Mouse (Mus musculus) adrenal gland (tissue): Measurements from ENCODE around the gene Hdac10.

Experiments
- intact Hi-C: fragments of 180-260 bp; cut with DNase I; formaldehyde crosslinking; loops from one replicate; pipeline ENCODE4 v1.15.1; 2025

Gene Hdac10

DNA sequence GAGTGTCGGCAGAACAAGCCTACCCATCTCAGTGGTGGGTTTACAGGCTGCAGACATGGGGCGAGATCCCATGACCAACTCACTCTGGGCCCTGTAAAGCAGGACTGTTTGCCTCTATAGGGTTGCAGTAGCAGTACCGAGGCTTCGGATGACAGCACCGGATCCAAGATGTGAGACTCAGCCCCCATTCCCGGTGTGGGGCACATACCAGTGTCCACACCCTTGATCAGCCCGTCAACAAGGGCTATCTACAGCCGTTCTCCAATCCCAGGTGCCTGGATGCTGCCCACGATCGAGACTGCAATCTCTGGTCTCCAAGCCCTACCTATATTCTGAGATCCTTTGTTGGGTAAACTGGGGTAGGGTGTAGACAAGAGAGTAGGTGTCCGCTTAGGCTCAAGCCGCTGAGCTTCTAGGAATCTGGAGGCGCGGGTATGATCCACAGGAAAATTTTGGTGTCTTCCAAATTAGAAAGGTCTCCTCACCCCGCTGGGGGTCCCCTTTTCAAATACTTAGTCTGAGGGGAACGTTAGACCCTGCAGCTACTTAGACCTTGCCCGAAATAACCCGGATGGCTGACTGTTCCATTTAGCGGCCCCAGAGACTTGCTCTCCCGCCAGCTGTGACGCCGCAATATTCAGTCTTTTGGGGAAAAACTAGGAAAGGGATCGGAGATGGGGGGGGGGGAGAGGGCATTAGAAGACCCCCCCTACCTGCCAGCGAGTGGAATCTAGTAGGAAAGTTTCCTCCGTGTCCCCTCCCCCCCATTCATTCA is 20.2 kb upstream of the Hdac10 start:
- intact Hi-C loops, result no loop called here

DNA sequence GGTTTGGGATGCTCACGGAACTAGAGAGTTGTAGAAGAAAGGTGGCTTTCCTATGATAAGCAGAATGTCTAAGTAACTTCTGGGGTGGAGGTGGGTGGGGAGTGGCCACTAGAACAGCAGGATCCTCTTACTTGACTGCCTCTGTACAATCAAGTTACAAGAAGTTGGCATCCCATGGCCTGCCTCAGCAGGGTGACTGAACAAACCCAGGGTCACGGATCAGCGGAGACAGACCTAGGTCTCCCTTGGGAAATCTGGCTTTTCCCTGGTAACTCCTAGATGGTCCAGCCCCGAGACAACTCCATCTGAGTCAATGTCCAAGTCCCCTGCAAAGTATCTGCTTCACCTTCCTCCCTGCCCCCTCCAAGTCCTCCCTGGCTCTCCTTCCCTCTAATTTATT is 19.4 kb upstream of the Hdac10 start:
- intact Hi-C loops, result no loop called here

DNA sequence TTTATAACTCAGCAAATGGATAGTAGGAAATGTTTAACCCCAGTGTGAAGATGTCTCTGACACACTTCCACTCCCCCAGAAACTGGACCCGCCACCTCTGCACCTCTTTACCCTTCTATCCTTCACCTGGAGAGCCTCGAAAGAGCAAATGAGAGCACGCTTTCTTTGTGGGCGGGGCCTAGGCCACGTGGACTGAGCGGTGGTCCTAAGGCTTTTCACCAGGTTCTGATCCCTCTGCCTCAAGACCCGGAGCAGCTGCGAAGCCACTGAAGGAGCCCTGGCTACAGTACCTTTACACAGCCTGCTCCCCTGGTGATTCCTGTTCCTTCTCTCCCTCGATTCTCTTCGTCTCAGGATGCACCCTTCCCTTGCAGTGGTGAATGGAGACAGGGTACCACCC is 19.0 kb upstream of the Hdac10 start:
- intact Hi-C loops, result no loop called here

DNA sequence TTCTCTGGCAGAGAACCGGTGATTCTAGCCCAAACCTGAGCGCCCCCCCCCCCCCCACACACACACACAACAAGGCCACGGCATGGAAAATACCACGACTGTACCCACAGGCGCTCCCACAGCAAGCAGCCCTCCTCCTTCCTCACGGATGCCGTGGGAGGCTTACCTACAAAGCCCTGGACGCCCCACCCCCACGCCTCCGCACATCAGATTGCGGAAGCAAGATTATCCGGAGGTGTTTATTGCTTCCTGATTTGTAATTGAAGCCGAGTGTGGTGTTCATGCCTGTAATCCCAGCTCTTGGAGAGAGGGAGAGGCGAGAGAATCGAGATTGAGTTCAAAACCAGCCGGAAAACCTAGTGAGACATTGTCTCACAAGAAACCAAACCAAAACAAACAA is 18.5 kb upstream of the Hdac10 start:
- intact Hi-C loops, result no loop called here

DNA sequence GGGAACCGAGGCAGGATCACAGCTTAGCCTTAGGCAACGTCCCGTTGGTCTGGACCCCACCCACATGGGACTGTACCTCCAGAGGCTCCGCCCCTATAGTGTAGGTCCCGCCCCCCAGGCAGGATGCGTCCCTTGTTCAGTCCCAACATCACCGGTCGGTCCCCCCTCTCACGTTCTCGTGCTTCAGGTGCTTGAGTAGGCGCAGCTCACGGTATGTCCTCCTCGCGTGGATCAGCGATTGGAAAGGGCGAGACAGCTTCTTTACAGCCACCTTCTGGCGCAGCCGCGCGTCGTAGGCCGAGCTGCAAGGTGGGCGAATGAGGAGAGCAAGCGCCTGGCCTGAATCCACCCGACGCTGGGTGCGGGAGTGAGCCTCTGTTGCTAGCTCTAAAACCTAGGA is 18.0 kb upstream of the Hdac10 start:
- intact Hi-C loops, result no loop called here

DNA sequence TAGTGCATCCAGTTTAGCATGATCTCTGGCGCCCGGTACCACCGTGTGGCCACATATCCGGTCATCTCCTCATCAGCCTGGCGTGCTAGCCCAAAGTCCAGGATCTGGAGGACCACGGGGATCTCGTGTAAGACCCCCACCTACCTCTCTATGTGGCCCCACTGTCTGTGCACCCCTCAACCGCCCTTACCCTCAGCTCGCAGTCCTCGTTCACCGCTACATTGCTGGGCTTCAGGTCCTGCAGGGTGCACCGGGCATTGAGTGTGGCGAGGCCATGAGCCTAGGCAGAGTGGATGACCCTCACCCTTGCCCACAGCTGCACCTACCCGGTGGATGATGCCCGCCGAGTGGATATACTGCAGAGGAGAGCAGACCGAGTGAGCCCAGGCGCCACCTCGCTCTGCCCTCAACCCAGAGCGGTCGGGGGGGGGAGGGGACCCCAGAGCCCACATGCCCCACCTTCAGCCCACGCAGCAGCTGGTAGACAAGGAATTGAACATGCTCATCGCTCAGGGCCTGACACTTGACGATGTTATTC is 17.4 kb upstream of the Hdac10 start:
- intact Hi-C loops, result no loop called here

DNA sequence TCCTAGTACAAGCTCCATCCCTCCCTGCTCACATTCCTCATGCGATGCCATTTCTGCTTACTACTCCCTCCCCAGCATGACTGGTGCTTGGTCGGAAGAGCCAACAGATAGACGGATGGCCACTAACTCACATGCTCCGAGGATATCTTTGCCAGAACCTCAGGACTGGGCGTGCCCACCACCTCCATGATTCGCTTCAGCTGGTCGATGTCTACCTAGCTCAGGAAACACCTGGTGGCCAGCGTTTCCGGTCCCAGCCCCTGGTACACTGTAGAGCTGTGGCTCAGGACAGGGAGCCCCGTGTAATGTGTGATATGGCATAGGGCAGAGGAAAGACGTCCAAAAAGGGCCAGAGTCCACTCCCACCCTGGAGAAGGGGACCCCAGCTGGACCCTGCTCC is 16.5 kb upstream of the Hdac10 start:
- intact Hi-C loops, result no loop called here

DNA sequence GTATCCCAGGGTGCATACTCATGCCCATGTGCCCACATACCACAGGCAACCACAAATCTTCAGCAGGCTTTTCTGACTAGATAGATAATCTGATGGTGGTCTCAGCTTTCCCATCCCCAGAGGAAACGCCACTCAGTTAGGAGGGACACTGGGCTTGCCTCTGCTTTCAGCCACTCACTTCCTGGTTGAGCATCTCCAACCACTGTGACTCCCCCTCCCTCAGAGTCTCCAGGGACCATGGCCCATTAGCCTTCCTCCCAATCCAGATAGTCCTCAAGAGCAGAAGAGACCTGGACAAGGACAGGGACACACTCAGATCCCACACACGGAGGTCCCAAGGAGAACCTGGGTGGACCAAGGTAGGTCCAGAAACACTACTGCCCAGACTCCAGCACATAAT is 14.6 kb upstream of the Hdac10 start:
- intact Hi-C loops, result no loop called here

DNA sequence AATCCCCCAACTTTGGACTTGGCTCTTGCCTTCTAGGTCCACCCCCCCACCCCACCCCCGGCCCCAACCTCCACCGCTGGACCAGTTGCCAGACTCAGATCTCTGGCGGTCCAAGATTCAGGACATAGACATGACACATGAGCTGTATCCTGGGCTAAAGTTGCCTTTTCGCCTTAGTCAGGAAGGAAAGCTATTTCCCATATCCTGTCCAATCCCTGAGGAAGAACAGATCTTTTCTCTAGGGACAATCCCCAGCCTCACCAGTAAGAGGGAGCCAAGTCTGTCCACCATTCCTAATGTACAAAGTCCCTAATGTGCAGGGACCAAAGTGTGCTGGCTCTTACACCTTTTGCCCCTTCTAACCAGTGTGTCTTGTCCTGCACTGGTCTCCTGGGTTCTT is 13.4 kb upstream of the Hdac10 start:
- intact Hi-C loops, result no loop called here

DNA sequence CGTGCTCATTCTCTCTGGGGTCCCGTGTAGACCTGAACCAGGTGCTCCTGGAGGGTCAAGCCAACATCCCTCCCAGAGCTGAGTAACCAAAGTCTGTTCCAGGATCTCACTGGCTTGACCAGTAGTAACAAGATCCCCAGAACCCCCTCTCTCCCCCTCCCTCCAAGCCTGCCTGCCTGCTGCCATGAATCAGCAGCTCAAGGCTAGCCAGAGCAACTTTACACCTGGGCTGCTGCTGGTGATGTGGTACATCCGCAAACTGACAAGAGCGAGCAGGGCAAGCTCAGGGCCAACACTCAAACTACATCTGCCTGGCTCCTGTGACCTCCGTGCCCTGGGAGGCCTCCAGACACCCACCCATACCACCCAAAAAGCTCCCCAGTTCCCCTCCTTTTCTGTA is 12.9 kb upstream of the Hdac10 start:
- intact Hi-C loops, result no loop called here

DNA sequence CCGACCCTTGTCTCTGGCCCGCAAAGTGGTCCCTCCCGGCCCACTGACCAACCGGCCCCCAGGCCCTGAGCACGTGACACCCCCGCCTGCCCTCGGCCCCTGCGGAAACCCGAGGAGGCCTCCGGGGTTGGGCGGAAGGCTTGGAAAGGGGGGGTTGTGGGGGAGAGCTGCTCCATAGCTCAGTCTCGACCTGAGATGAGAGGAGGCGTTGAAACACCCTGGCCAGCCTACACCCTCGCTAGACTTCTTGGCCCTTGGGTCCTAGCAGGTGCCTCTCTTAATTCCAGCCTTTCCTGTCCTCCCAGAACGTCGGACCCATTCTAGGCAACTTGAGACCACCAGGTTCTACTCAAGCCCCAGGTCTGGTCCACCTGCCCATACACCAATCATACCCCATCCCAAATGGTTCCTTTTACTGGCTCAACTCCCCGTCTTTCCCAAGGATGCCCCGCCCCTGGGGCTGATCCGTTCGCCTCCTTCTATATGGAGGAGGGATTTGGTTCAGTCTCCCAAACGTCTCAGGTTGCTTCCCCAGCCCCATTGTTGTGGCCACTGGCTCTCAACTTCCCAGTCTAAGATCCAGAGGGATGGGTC is 12.3 kb upstream of the Hdac10 start, which contains the start of gene Mapk12:
Gene Mapk12 (minus strand): TSS at position 45 of the 594 bp plus-strand sequence.
- intact Hi-C loops, result no loop called here

DNA sequence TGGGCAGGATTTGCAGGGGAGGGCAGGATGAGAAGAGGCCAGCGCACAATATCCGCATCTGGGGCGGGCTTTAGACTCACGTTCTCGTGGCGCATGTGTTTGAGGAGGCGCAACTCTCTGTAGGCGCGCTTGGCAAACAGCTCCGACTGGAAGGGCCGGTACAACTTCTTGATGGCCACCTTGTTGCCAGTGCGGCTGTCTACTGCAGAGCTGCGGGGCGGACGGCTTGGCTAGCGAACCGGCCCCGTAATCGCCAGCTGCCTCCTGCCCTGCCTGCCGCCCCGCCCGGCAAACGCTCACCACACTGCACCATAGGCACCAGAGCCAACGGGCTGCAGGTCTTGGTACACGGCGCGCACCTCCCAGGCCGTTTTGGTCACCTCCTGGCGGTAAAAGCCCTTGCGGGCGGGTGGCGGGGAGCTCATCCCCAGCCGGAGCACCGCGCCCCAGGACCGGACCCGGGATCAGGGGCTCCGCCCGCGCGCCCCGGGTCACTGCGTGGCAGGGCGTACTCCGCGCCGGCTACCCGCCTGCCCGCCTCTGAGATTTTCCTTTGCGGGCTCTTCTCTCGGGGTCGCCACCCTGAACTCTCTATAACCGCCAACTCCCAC is 11.7 kb upstream of the Hdac10 start:
- intact Hi-C loops, result no loop called here

DNA sequence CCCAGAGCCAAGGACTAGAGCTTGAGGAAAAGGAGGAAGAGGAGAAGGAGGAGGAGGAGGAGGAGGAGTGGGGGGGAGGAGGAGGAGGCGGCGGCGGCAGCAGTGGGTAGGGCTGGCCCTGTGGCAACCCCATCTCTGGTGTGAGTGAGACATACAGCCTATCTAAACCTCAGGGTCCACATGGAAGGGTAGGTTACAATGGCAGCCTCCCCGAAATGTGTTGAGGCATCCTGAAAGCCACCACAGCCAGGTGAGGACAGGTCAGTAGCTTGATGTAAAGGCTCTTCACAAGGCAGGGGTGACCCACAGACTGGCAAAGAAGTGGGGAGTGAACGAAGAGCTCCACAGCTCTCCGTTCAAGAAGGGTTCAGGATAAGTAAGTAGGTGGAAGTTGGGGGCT is 10.0 kb upstream of the Hdac10 start:
- intact Hi-C loops, result no loop called here

DNA sequence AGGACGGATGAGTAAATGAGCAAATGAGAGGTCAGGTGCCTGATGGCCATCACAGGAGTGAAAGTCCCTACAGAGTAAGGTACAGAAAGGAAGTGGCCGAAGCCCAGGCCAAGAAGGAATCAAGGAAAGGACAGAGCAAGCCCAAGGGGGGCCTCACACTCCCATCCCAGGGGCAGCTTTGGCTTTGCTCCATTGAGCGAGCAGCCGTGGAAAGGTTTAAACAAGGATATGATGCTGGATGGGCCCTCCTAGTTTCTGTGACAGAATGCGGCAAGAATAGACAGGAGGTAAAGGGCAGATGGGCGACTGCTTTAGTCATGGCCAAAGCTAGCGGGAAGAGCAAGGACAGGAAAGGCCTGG is 9.5 kb upstream of the Hdac10 start:
- intact Hi-C loops, result no loop called here

DNA sequence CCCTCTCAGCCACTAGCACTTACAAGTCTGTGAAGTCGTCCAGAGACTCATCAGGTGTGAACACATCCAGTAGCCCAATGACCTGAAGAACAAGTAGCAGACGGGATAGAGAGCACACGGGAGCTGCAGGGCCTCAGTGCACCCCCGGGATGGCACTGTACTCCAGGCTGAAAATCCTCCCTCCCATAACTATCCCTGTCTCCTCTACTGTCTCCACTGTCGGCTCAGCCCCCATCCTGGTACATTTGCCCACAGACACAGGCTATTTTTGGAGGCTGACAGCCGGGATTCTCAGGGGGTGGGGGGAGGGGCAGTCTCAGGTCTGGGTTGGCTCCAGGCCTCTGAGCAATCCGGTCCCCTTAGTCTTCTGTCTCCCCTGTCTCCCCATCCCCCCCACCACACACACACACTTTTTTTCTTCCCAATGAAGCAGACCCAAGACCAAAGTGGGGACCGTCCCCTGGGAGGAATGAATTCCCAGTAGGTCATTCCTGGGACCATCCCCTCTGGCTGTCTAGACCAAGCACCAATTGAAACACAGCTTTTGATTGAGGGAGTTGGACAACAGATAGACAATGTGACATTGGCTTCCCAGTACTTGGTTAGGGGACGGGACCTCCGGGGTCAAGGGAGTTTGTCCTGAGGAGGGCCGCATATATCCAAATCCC is 9.0 kb upstream of the Hdac10 start:
- intact Hi-C loops, result no loop called here

DNA sequence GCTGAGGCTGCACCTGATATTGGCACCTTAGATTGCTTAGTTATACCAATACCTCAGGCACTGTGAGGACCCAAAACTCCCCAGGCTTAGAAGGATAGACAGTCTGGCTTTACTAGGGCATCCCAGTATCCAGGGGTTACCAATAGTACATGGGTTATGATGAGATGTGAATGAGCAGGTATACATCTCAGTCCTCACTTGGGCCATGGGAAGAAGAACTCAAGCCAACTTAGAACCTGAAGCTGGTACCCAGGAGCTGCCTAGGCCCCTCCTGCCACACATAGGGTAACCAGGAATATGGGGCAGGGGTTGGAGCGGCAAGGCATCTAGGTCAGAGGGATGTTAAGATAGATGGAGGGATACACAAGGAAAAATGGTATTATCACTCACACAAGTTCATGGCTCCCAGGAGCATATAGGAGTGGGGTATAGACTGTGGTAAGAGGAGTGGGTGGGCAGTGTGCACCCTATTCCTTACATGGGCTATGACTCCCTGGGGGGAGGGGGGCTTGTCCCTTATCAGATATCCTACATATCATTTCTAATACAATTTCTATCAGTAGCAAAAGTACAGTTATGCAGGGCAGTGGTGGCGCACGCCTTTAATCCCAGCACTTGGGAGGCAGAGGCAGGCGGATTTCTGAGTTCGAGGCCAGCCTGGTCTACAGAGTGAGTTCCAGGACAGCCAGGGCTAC is 8.1 kb upstream of the Hdac10 start:
- intact Hi-C loops, result no loop called here

DNA sequence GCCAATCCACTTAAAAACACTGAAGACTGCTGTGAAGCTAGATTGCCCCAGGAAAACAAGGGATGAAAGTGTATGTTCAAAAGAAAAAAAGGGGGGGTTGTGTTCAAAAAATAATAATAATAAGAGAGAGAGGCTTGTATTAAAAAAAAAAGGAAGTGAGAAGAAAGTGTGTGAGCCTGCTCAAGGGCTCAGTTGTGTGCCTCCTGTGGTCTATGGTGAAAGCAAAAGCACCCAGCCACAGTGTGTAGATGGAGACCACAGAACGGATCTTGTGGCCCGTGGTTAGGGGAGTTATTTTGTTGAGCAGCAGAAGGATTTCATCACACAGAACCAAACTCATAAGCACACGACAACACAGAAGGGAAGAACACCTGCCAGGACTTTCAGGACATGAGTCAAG is 2.8 kb upstream of the Hdac10 start:
- intact Hi-C loops, result no loop called here

DNA sequence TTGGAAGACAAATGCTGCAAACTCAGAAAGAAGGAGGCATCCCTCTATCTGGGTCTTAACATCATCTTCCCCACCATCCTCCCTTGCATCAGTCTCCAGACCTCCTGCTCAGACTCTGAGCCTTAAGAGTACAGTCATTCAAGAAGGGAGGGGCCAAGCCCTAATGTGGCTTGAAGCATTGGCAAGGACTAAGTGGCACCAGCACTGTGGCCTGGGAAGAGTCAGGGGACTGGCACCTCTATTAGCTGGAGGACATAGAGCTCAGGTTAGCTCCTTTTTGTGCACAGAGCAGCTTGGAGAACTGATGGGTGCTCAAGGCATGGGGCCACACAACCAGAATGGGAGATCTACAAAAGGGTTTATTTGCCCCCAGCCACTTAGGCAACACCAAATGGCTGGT is 1.7 kb upstream of the Hdac10 start:
- intact Hi-C loops, result no loop called here

DNA sequence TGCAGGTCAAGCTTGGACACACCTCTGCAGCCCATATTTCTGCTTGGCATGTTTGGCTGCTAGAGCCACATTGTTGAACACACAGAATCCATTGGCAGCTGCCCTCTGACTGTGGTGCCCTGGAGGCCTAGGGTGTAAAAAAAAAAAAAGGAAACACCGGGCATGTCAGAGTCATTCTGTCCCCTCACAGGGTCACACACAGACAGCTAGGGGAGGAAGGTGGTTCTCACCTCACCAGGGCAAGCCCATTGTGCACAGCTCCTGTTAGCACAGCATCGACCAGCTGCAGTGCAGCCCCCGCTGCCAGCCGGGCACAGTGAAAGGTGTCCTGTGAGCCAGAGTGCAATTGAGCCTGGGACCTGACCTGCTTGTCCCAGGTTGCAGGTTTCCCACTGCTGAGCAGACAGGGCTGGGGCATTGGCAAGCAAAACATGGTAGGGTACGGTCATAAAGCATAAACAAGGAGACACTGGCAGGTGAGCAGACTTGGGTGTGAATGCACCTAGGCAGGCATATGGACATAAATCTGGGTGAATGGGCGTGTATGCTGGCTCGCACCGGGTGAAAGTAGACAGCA is 1.0 kb downstream of the Hdac10 start:
- intact Hi-C loops, result no loop called here

DNA sequence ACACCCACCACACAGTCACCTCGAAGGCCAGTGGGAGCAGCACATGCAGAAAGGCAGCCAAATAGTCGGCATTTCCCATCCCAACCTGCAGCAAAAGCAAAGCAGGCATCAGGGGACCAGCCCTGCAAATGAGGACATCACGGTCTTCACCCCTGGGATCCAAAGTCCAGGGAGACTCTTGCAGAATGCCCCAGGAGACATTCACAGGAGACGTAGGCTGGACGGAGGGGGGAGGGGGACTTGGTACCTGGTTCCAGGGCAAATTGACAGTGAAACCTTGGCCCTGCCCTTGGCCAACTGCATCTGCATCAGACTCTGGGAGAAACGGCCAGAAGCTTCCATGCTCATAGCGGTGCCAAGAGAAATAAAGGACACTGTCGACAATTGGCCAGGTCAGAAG is 1.9 kb downstream of the Hdac10 start:
- intact Hi-C loops, result no loop called here

DNA sequence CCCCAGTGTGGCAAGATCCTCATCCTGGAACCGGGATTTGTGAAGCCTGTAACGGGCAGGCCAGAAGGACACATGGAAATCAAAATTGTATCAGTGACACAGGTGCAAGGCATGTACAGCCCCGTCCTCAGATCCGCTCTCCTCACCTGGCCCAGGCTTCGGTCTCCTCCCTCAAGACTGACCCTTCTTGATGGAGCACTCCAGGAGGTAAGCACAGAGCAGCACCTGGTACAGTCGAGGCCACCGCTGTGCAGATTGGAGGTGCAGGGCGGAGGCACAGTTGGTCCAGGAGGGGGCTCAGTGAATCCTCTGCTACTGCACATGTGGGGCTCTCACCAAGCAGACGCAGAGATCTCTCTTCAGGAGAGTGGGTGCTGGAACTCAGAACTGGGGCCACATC is 3.1 kb downstream of the Hdac10 start:
- intact Hi-C loops, result no loop called here
